8 mouse cellular contexts compared by ENCODE assay signal in genomic region chr4:133887249-133887648, GRCm38 (mm10). TPM values are rescaled to one million over a fixed set of nuclear protein-coding genes. Genes with fewer than 3 reads are reported as not detected.
DNase-seq lines count a peak whose midpoint lies in the region; ATAC-seq and TF ChIP-seq lines count a peak whose summit lies in the region.

No protein-coding gene starts in this region.

- H3K4me2 ChIP-seq in heart, embryonic 12.5 days: peak overlapping the region; percentile 95
- peak overlapping the region; percentile 94 for H3K4me2 ChIP-seq in midbrain, embryonic 12.5 days (replicated peaks)

- peak; percentile 34; the same call in 1 of the 2 replicates for ATAC-seq in heart, embryonic 12.5 days (ENCODE audit: insufficient number of reproducible peaks, low FRiP score)
- ATAC-seq in midbrain, embryonic 12.5 days (ENCODE audit: low FRiP score, low read depth): peak; percentile 77

- DNase-seq in thymus, adult 2 months: no peak
- no peak for DNase-seq in thymus, postnatal 14 days
- peak; percentile 74 to 79 for DNase-seq in cerebellum, adult 18-20 months
- DNase-seq in kidney, postnatal 25 days: peak; percentile 54 to 79
- DNase-seq in left cerebral cortex, adult 18-20 months (ENCODE audit: low spot score in 2 of 2): no peak
- DNase-seq in left cerebral cortex, postnatal 14 days (ENCODE audit: low spot score in 2 of 2): no peak

- no peak overlapping the region for H3K27ac ChIP-seq in thymus, adult 2 months (ENCODE audit: control insufficient read depth, insufficient read depth, low read length)
- 0 out of 2 replicates have a peak overlapping the region, but pooled peaks have one; percentile 1 for H3K27ac ChIP-seq in heart, embryonic 12.5 days (ENCODE audit: poor library complexity, severe bottlenecking)
- peak overlapping the region; percentile 74; the same call in 1 of the 2 replicates for H3K27ac ChIP-seq in midbrain, embryonic 12.5 days (replicated peaks)

- no peaks in the 10 kb centered on the region for H3K9me3 ChIP-seq in heart, embryonic 12.5 days (replicated peaks)
- no peaks in the 10 kb centered on the region for H3K9me3 ChIP-seq in midbrain, embryonic 12.5 days

- H3K27me3 ChIP-seq in thymus, adult 2 months (ENCODE audit: control insufficient read depth, insufficient read depth, low read length): no peaks in the 10 kb centered on the region
- no peaks in the 10 kb centered on the region for H3K27me3 ChIP-seq in heart, embryonic 12.5 days (replicated peaks)
- peaks cover 15% of the 10 kb centered on the region for H3K27me3 ChIP-seq in midbrain, embryonic 12.5 days

- intact Hi-C loops in left cerebral cortex, postnatal 14 days (cut with DNase I): no loop called here

- H3K9ac ChIP-seq in heart, embryonic 12.5 days: peak overlapping the region; percentile 86
- peak overlapping the region; percentile 85 for H3K9ac ChIP-seq in midbrain, embryonic 12.5 days (replicated peaks)

- H3K36me3 ChIP-seq in thymus, adult 2 months (ENCODE audit: control insufficient read depth, insufficient read depth, low read length): no peaks in the 10 kb centered on the region
- no peaks in the 10 kb centered on the region for H3K36me3 ChIP-seq in heart, embryonic 12.5 days
- no peaks in the 10 kb centered on the region for H3K36me3 ChIP-seq in midbrain, embryonic 12.5 days

- TF ChIP-seq CTCF in thymus, adult 2 months (IDR thresholded peaks at IDR 0.05; ENCODE audit: borderline replicate concordance, control insufficient read depth, extremely low read depth, insufficient read depth, low read length, poor library complexity): no peak

- no peak for TF ChIP-seq POLR2A in thymus, adult 2 months (IDR thresholded peaks at IDR 0.05; ENCODE audit: control insufficient read depth, extremely low read depth, insufficient read depth, low read length, poor library complexity)

- peaks cover 36% of the 10 kb centered on the region for H3K4me1 ChIP-seq in thymus, adult 2 months (replicated peaks; ENCODE audit: control insufficient read depth, insufficient read depth, low read length)
- peaks cover 21% of the 10 kb centered on the region for H3K4me1 ChIP-seq in heart, embryonic 12.5 days (replicated peaks)
- H3K4me1 ChIP-seq in midbrain, embryonic 12.5 days: peaks cover 15% of the 10 kb centered on the region

- peak overlapping the region; percentile 84 for H3K4me3 ChIP-seq in thymus, adult 2 months (ENCODE audit: control insufficient read depth, insufficient read depth, low read length)
- peak overlapping the region; percentile 76 for H3K4me3 ChIP-seq in heart, embryonic 12.5 days
- peak overlapping the region; percentile 69 for H3K4me3 ChIP-seq in midbrain, embryonic 12.5 days

- WGBS in thymus, adult 2 months: 2% methylated on average over 32 of the region's 32 CpGs
- WGBS in heart, embryonic 12.5 days: under 1% methylated on average over 29 of the region's 32 CpGs
- 0% methylated on average over 13 of the region's 32 CpGs for WGBS in midbrain, embryonic 12.5 days

RNA-seq across cellular contexts. Expression of gene Rps6ka1, which starts 0.3 kb away (rescaled TPM):
- polyA plus RNA-seq in thymus, adult 2 months (2012; rRNA removed): 79.3 and 84.0 TPM in 2 replicates
- 21.7 and 23.5 TPM in 2 replicates for polyA plus RNA-seq in heart, embryonic 12.5 days (2016; fragmentation: Nextera tagmentation; extraction: Ambion mirVana)
- 23.6 and 26.6 TPM in 2 replicates for polyA plus RNA-seq in midbrain, embryonic 12.5 days (2016; fragmentation: Nextera tagmentation; extraction: Ambion mirVana)
- total RNA-seq in left cerebral cortex, adult 18-20 months (2021): 10 to 100 TPM; 12.0 to 12.6 TPM
- total RNA-seq in left cerebral cortex, postnatal 14 days (2021): 10 to 100 TPM; 12.7 TPM

Comparison
In these comparisons a context has a peak if more than half of its experiments do, and no peak if none do; other contexts are left out.
1. DNase-seq: peak in cerebellum, adult 18-20 months (2 of 2) and kidney, postnatal 25 days (2 of 2); none in thymus, adult 2 months (single experiment), thymus, postnatal 14 days (single experiment), left cerebral cortex, adult 18-20 months (0 of 2) and left cerebral cortex, postnatal 14 days (0 of 2).
2. Peak in every context shown above with its lines, with median percentiles within 50 percentile points of each other: H3K4me3 ChIP-seq.